In genomic region chr12:34075805-34076509, GRCm38 (mm10) we compare ENCODE assay signal across 18 mouse cellular contexts.
DNase-seq lines count a peak whose midpoint lies in the region; ATAC-seq lines count a peak whose summit lies in the region.
"Had no signal": no experiment of that assay in that cellular context is flagged by ENCODE, and none has a peak within 500 bp of the region (broad histone marks: within the 10 kb centered on the region; RNA-seq: fewer than 3 reads in every experiment).

No protein-coding gene starts in this region.

- WGBS in heart, embryonic 11.5 days (ENCODE audit: insufficient replicate concordance) = 76% methylated on average over 9 of the region's 9 CpGs
- WGBS in midbrain, embryonic 16.5 days = 78% methylated on average over 9 of the region's 9 CpGs

- peak; percentile 8 for DNase-seq in adrenal gland, postnatal 10 days
- no peak for DNase-seq in adrenal gland, postnatal 25 days
- DNase-seq in heart, postnatal 36 days = peak; percentile 5 to 11
- peak; percentile 7 for DNase-seq in CD4-positive helper T cell, adult 2 months (ENCODE audit: low read depth, low spot score)
- peak; percentile 80 for DNase-seq in fibroblast of lung, adult 2 months (ENCODE audit: low read depth)
- no peak for DNase-seq in natural killer cell, adult 2 months (ENCODE audit: low spot score in 2 of 2)
- DNase-seq: cerebellum, adult 11 months; gastrocnemius, postnatal 10 days; kidney, postnatal 10 days; layer of hippocampus, adult 9-11 months; left cerebral cortex, postnatal 4 days had no signal

- H3K9ac ChIP-seq in heart, embryonic 11.5 days (ENCODE audit: low read depth, low read length) = no peak overlapping the region
- H3K9ac ChIP-seq in midbrain, embryonic 16.5 days (ENCODE audit: low read depth, low read length) = no peak overlapping the region
- H3K9ac ChIP-seq: forebrain, embryonic 13.5 days; midbrain, embryonic 13.5 days; neural tube, embryonic 12.5 days had no signal

- no peaks in the 10 kb centered on the region for H3K36me3 ChIP-seq in heart, embryonic 11.5 days (ENCODE audit: control insufficient read depth, insufficient read depth, low read length)
- no peaks in the 10 kb centered on the region for H3K36me3 ChIP-seq in midbrain, embryonic 16.5 days (ENCODE audit: control insufficient read depth, insufficient read depth, low read length)
- H3K36me3 ChIP-seq: midbrain, embryonic 13.5 days; neural tube, embryonic 12.5 days had no signal

- H3K27me3 ChIP-seq in heart, embryonic 11.5 days (ENCODE audit: control insufficient read depth, insufficient read depth, low read length) = no peaks in the 10 kb centered on the region
- no peaks in the 10 kb centered on the region for H3K27me3 ChIP-seq in midbrain, embryonic 16.5 days (ENCODE audit: control insufficient read depth, insufficient read depth, low read depth, low read length)
- H3K27me3 ChIP-seq: forebrain, embryonic 13.5 days; midbrain, embryonic 13.5 days; neural tube, embryonic 12.5 days had no signal

- H3K4me3 ChIP-seq in heart, embryonic 11.5 days (ENCODE audit: low read depth, low read length) = no peak overlapping the region
- no peak overlapping the region for H3K4me3 ChIP-seq in midbrain, embryonic 16.5 days (ENCODE audit: low read depth, low read length)
- H3K4me3 ChIP-seq: forebrain, embryonic 13.5 days; midbrain, embryonic 13.5 days; neural tube, embryonic 12.5 days had no signal

- H3K27ac ChIP-seq in heart, embryonic 11.5 days (ENCODE audit: low read depth, low read length) = no peak overlapping the region
- H3K27ac ChIP-seq in midbrain, embryonic 16.5 days (ENCODE audit: low read length) = no peak overlapping the region
- H3K27ac ChIP-seq: forebrain, embryonic 13.5 days; macrophage; midbrain, embryonic 13.5 days; neural tube, embryonic 12.5 days had no signal

- H3K9me3 ChIP-seq in heart, embryonic 11.5 days (replicated peaks; ENCODE audit: control insufficient read depth, low read length) = no peaks in the 10 kb centered on the region
- H3K9me3 ChIP-seq in midbrain, embryonic 16.5 days (replicated peaks; ENCODE audit: control insufficient read depth, low read length, poor library complexity, severe bottlenecking) = no peaks in the 10 kb centered on the region
- H3K9me3 ChIP-seq: forebrain, embryonic 13.5 days; midbrain, embryonic 13.5 days; neural tube, embryonic 12.5 days had no signal

- H3K4me2 ChIP-seq in heart, embryonic 11.5 days = no peak overlapping the region
- H3K4me2 ChIP-seq in midbrain, embryonic 16.5 days (ENCODE audit: low read length) = no peak overlapping the region
- H3K4me2 ChIP-seq: forebrain, embryonic 13.5 days; midbrain, embryonic 13.5 days; neural tube, embryonic 12.5 days had no signal

- no peaks in the 10 kb centered on the region for H3K4me1 ChIP-seq in heart, embryonic 11.5 days (ENCODE audit: control insufficient read depth, insufficient read depth, low read length)
- H3K4me1 ChIP-seq in midbrain, embryonic 16.5 days (ENCODE audit: control insufficient read depth, insufficient read depth, low read length) = no peaks in the 10 kb centered on the region
- H3K4me1 ChIP-seq: forebrain, embryonic 13.5 days; midbrain, embryonic 13.5 days; neural tube, embryonic 12.5 days had no signal

- intact Hi-C loops in heart, postnatal 36 days (cut with DNase I) = no loop called here

- ATAC-seq in heart, embryonic 11.5 days (replicated peaks; ENCODE audit: insufficient number of reproducible peaks, low FRiP score, low TSS enrichment) = no peak
- no peak for ATAC-seq in midbrain, embryonic 16.5 days
- ATAC-seq: forebrain, embryonic 13.5 days; intestine, postnatal 0 days; midbrain, embryonic 13.5 days had no signal

Comparison
In these comparisons a context has a peak if more than half of its experiments do, and no peak if none do; other contexts are left out.
1. DNase-seq: peak in adrenal gland, postnatal 10 days (single experiment), heart, postnatal 36 days (2 of 2), CD4-positive helper T cell, adult 2 months (single experiment) and fibroblast of lung, adult 2 months (single experiment); none in adrenal gland, postnatal 25 days (single experiment) and natural killer cell, adult 2 months (0 of 2).